Mouse (Mus musculus) neutrophil, adult 83 days (primary cell): ENCODE measurements around the gene Atxn7l3. TPM values are rescaled to one million over a fixed set of nuclear protein-coding genes. Genes with fewer than 3 reads are reported as not detected.

Source experiments
- total RNA-seq, 2 experiments: library from RNA; stranded (reverse); gene quantifications; one replicate each; pipeline ENCODE4 v1.2.4; 2023

The Atxn7l3 gene
- total RNA-seq = 10 to 100 TPM; 54.9 to 66.5 TPM

GRCm38 (mm10) chr11:102296491-102297472 is at the start of gene Atxn7l3:
Gene Atxn7l3, minus strand, starts transcription at chr11:102296631.

GRCm38 (mm10) chr11:102319410-102319792 is 23.0 kb upstream of the Atxn7l3 start, which contains the start of gene Ubtf:
Gene Ubtf, minus strand, starts transcription at chr11:102319742.

DNA sequence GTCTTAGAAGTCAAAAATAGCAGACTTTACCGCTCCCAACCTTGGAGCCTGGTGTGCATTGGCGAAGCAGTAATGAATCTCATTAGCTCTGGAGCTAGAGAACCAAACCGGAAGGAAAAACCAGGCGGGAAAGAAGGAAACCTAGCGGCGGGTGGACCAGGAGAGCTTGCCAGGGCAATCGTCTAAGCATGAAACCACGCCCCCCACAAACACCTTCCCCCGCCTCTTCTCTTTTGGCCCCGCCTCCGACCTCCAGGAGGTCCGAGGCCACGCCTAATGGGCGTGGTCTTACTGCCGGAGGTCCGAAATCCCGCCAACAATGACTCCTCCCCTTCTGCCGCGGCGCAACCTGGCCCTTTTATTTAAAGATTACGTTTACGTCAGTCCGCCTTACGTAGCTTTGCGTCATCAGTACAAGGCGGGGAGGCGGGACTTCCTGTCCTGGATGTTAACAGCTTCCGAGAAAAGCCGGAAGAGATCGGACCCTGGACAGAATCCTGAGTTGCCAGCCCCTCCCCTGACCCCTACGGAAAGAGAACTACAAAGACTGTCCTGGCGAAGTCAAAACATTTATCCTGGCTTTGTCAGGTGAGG is 11.8 kb downstream of the Atxn7l3 start, which contains the start of gene Tmub2:
TSS of gene Tmub2 (plus strand) at position 431 of the 594 bp plus-strand sequence.

GRCm38 (mm10) chr11:102268520-102269244 is 27.7 kb downstream of the Atxn7l3 start, which contains the start of gene Asb16:
Gene Asb16, plus strand, starts transcription at chr11:102268743.

DNA sequence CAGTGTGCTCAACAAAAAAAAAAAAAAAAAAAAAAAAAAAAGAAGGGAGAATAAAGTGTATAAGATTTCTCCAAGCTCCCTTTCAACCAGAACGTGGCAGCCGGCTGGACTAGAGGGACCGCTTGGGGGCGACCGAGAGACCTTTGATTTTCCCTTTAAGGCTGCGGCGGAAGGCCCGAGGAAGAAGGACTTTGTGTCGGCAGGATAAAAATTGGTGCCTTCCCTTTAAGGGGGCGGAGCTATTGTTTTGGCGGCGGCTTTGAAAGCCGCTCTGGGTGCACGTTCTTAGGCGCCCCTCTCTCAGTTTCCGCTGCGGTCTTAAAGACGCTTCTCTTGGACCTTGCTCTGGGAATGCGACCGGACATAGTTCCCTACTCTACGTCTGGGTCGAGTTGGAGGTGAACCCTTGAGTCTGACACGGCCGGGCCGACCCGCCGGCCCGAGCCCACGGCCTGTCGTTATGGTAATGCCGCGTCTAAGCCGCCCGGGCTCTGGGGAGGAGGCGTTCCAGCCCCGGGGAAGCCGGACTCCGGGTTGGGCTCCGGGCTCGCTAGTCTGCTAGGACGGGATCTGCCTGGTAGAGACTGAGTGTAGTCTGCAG is 47.7 kb downstream of the Atxn7l3 start, which contains the start of gene BC030867:
TSS of gene BC030867 (plus strand) at position 253 of the 601 bp plus-strand sequence.

Other genes with a start within 250 kb of the Atxn7l3 start
- gene Mpp2, start 208.1 kb downstream of the Atxn7l3 start, total RNA-seq = 1 to 10 TPM; 1.2 to 2.6 TPM
- not detected for gene Ppy, start 195.3 kb downstream of the Atxn7l3 start, total RNA-seq
- gene Pyy, start 188.8 kb downstream of the Atxn7l3 start, total RNA-seq = not detected
- gene Nags, start 151.1 kb downstream of the Atxn7l3 start, total RNA-seq = not detected
- gene Tmem101, start 140.2 kb downstream of the Atxn7l3 start, total RNA-seq = 1 to 10 TPM; 8.7 to 9.7 TPM
- gene Lsm12, start 111.3 kb downstream of the Atxn7l3 start, total RNA-seq = 10 to 100 TPM; 34.9 to 35.5 TPM
- 10 to 100 TPM; 21.0 to 22.3 TPM for gene G6pc3, start 107.0 kb downstream of the Atxn7l3 start, total RNA-seq
- 100 to 1,000 TPM; 101 to 110 TPM for gene Hdac5, start 66.5 kb downstream of the Atxn7l3 start, total RNA-seq
- gene BC030867, start 47.7 kb downstream of the Atxn7l3 start, total RNA-seq = 1 to 10 TPM; 8.7 to 9.4 TPM
- gene Asb16, start 27.9 kb downstream of the Atxn7l3 start, total RNA-seq = under 1 TPM in 1 of 2 experiments, not detected in 1; 0.13 TPM
- 10 to 100 TPM; 44.9 to 45.2 TPM for gene Tmub2, start 11.7 kb downstream of the Atxn7l3 start, total RNA-seq
- 10 to 100 TPM; 79.6 to 80.9 TPM for gene Ubtf, start 23.1 kb upstream of the Atxn7l3 start, total RNA-seq
- 10 to 100 TPM; 42.9 to 79.0 TPM for gene Slc4a1, start 69.6 kb upstream of the Atxn7l3 start, total RNA-seq
- gene Rundc3a, start 96.8 kb upstream of the Atxn7l3 start, total RNA-seq = not detected
- gene Slc25a39, start 111.3 kb upstream of the Atxn7l3 start, total RNA-seq = 10 to 100 TPM; 44.2 to 50.6 TPM
- gene Grn, start 133.7 kb upstream of the Atxn7l3 start, total RNA-seq = 100 to 1,000 TPM; 301 to 325 TPM
- gene Fam171a2, start 151.1 kb upstream of the Atxn7l3 start, total RNA-seq = not detected
- gene Itga2b, start 173.5 kb upstream of the Atxn7l3 start, total RNA-seq = 10 to 100 TPM; 12.1 to 14.4 TPM